Mouse (Mus musculus) neural tube, embryonic 10.5 days (tissue): ENCODE data around the gene Cenpx.
"Not testable (repeated sequence)": the region's sequence is repeated elsewhere in the genome, so short reads cannot be mapped to it uniquely, and the experiment has no call there.

Experiments used
- DNase-seq: peaks from one replicate; pipeline ENCODE4 v3.0.0-alpha.2; 2017; ENCODE audit warnings: low spot score; ENCODE audit errors: extremely low spot score

Cenpx gene

GRCm38 (mm10) chr11:120703696-120704454 lies 9.7 kb downstream of the Cenpx start:
- DNase-seq = no peak

GRCm38 (mm10) chr11:120697741-120698140 lies 15.8 kb downstream of the Cenpx start:
- DNase-seq = no peak

GRCm38 (mm10) chr11:120696568-120696967 lies 17.0 kb downstream of the Cenpx start:
- DNase-seq = no peak

- peak; percentile 70 for DNase-seq
These were observed 17.9 kb downstream of the Cenpx start for GRCm38 (mm10) chr11:120695641-120696040.

GRCm38 (mm10) chr11:120695184-120695583 lies 18.4 kb downstream of the Cenpx start:
- peak; percentile 56 for DNase-seq

GRCm38 (mm10) chr11:120693461-120693860 lies 20.1 kb downstream of the Cenpx start:
- DNase-seq = no peak

- no peak for DNase-seq
These were observed 21.0 kb downstream of the Cenpx start for GRCm38 (mm10) chr11:120692471-120693011.

- no peak for DNase-seq
These were observed 24.2 kb downstream of the Cenpx start for GRCm38 (mm10) chr11:120689365-120689764.

GRCm38 (mm10) chr11:120686650-120687272 lies 26.8 kb downstream of the Cenpx start:
- no peak for DNase-seq

- no peak for DNase-seq
These were observed 28.9 kb downstream of the Cenpx start for GRCm38 (mm10) chr11:120684660-120685059.

GRCm38 (mm10) chr11:120684086-120684485 lies 29.5 kb downstream of the Cenpx start:
- no peak for DNase-seq

- no peak for DNase-seq
These were observed 30.0 kb downstream of the Cenpx start for GRCm38 (mm10) chr11:120683536-120683935.

GRCm38 (mm10) chr11:120682683-120683082 lies 30.9 kb downstream of the Cenpx start:
- no peak for DNase-seq

GRCm38 (mm10) chr11:120679909-120680308 lies 33.6 kb downstream of the Cenpx start:
- no peak for DNase-seq

GRCm38 (mm10) chr11:120676951-120677350 lies 36.6 kb downstream of the Cenpx start:
- no peak for DNase-seq

GRCm38 (mm10) chr11:120675875-120676274 lies 37.7 kb downstream of the Cenpx start:
- not testable (repeated sequence) for DNase-seq

GRCm38 (mm10) chr11:120673594-120674122 lies 39.9 kb downstream of the Cenpx start:
- no peak for DNase-seq

- peak; percentile 94 for DNase-seq
These were observed 40.6 kb downstream of the Cenpx start, which contains the start of gene Aspscr1 for GRCm38 (mm10) chr11:120672687-120673593. TSS of gene Aspscr1 (plus strand) at chr11:120672973.

- DNase-seq = no peak
These were observed 46.9 kb downstream of the Cenpx start for GRCm38 (mm10) chr11:120666617-120667016.

- DNase-seq = no peak
These were observed 48.1 kb downstream of the Cenpx start for GRCm38 (mm10) chr11:120665406-120665805.

- no peak for DNase-seq
These were observed 49.8 kb downstream of the Cenpx start for GRCm38 (mm10) chr11:120663714-120664113.
